Mouse (Mus musculus) kidney, adult 2 months (tissue): ENCODE data around the gene Tnni2. TPM values are rescaled to one million over a fixed set of nuclear protein-coding genes. Genes with fewer than 3 reads are reported as not detected.

Experiments used
- DNase-seq: peaks from one replicate; pipeline ENCODE4 v3.0.0; 2021
- H3K27ac ChIP-seq: fragments of 200-500 bp; 2 replicates; pipeline ENCODE4 v1.5.1; 2012; ENCODE audit warnings: low read depth, low read length, control low read depth, inconsistent platforms; ENCODE audit not compliant: insufficient read depth
- H3K27me3 ChIP-seq: fragments of 200-500 bp; replicated peaks from 2 replicates; pipeline ENCODE4 v1.6.1; 2012; ENCODE audit warnings: mild to moderate bottlenecking, moderate library complexity, low read length, inconsistent platforms; ENCODE audit not compliant: control insufficient read depth, insufficient read depth
- H3K36me3 ChIP-seq: fragments of 200-500 bp; 2 replicates; pipeline ENCODE4 v1.6.1; 2012; ENCODE audit warnings: mild to moderate bottlenecking, moderate library complexity, low read length, inconsistent platforms; ENCODE audit not compliant: control insufficient read depth, insufficient read depth
- H3K4me1 ChIP-seq: fragments of 200-500 bp; 2 replicates; pipeline ENCODE4 v1.6.1; 2011; ENCODE audit warnings: low read length; ENCODE audit not compliant: control insufficient read depth, insufficient read depth
- H3K4me3 ChIP-seq: fragments of 200-500 bp; 2 replicates; pipeline ENCODE4 v1.5.1; 2011; ENCODE audit warnings: mild to moderate bottlenecking, low read depth, low read length, control low read depth; ENCODE audit not compliant: insufficient read depth
- CTCF ChIP-seq: fragments of 200-500 bp; conservative IDR thresholded peaks from 2 replicates; pipeline ENCODE4 v1.5.1; 2011; ENCODE audit warnings: low read depth, mild to moderate bottlenecking, control low read depth, low read length, moderate library complexity, mixed read lengths; ENCODE audit not compliant: insufficient read depth, insufficient read length
- POLR2A ChIP-seq: fragments of 200-500 bp; IDR thresholded peaks from one replicate; pipeline ENCODE4 v1.6.1; 2011; ENCODE audit warnings: low read depth, low read length, control low read depth
- WGBS: fragments of 180-500 bp; shearing (Covaris S2); methylation state at CpG from one replicate; pipeline ENCODE4 v1.1.7; 2018; 5-methylcytosine and 5-hydroxymethylcytosine counted together
- polyA plus RNA-seq: library from polyadenylated mRNA; depleted of rRNA; stranded (reverse); fragments of >200 nt; gene quantifications from 2 replicates; pipeline ENCODE4 v1.2.3, GENCODE M21; 2012; rRNA removed

Tnni2 gene
- polyA plus RNA-seq, 1 experiment, result 103 TPM

DNA sequence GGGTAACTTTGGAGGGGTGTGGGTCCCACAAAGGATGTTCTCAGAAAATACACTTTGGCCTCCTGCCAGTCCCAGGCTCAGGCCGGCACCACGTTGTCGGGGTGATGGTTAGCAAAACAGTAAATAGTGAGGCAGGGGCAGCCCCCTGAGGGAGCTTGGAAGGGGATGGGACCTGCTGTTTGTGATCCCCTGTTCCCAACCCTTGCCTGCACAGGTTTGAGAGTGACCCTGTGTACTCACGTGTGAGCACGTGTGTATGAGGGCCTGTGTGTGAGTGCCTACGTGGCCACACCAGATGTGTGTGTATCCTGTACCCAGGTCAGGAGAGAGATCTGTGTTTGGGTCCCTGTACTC is 40.6 kb downstream of the Tnni2 start:
- DNase-seq, result no peak
- Histone ChIP-seq H3K36me3 (no peaks in the 10 kb centered on the region), H3K27me3 (no peaks in the 10 kb centered on the region), H3K4me1 (no peaks in the 10 kb centered on the region), H3K4me3 (no peak overlapping the region), H3K27ac (no peak overlapping the region)
- no peak for TF ChIP-seq CTCF
- no peak for TF ChIP-seq POLR2A
- WGBS, result 52% methylated on average over 6 of the region's 6 CpGs

- DNase-seq, result no peak
- WGBS, result 83% methylated on average over 11 of the region's 11 CpGs
- Histone ChIP-seq H3K4me3 (no peak overlapping the region), H3K27ac (no peak overlapping the region), H3K27me3 (no peaks in the 10 kb centered on the region), H3K36me3 (no peaks in the 10 kb centered on the region), H3K4me1 (no peaks in the 10 kb centered on the region)
- TF ChIP-seq CTCF (no peak), POLR2A (no peak)
These were observed 41.5 kb downstream of the Tnni2 start for GRCm38 (mm10) chr7:142483136-142483535.

DNA sequence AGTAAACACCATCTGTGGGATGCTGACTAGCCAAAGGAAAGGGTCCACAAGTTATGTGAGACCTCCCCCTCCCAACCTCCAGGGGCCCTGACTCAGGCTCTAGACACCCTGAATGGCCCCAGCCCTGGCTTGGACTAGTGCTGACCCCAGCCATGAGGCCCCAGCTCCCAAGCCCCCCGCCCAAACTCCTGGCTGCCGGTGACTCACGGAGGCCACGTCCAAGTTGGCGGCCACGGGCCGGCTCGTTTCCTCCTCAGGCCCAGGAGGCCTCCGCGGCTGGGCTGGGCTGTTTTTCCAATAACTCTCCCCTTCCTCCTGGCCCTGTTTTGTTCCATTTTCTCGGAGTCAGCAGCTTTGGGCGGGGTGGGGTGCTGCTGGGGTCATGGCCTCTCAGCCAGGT is 43.2 kb downstream of the Tnni2 start:
- Histone ChIP-seq H3K27ac (no peak overlapping the region), H3K27me3 (no peaks in the 10 kb centered on the region), H3K4me1 (no peaks in the 10 kb centered on the region), H3K4me3 (no peak overlapping the region), H3K36me3 (no peaks in the 10 kb centered on the region)
- DNase-seq, result no peak
- 65% methylated on average over 12 of the region's 12 CpGs for WGBS
- TF ChIP-seq CTCF (no peak), POLR2A (no peak)

GRCm38 (mm10) chr7:142486751-142487162 is 45.1 kb downstream of the Tnni2 start:
- TF ChIP-seq POLR2A (no peak), CTCF (no peak)
- WGBS, result 87% methylated on average over 8 of the region's 8 CpGs
- H3K4me3 ChIP-seq, result no peak overlapping the region
- H3K36me3 ChIP-seq, result no peaks in the 10 kb centered on the region
- no peaks in the 10 kb centered on the region for H3K4me1 ChIP-seq
- no peaks in the 10 kb centered on the region for H3K27me3 ChIP-seq
- H3K27ac ChIP-seq, result no peak overlapping the region
- no peak for DNase-seq

GRCm38 (mm10) chr7:142487341-142487859 is 45.8 kb downstream of the Tnni2 start:
- Histone ChIP-seq H3K27ac (no peak overlapping the region), H3K36me3 (no peaks in the 10 kb centered on the region), H3K4me1 (no peaks in the 10 kb centered on the region), H3K27me3 (no peaks in the 10 kb centered on the region), H3K4me3 (no peak overlapping the region)
- DNase-seq, result peak; percentile 22
- 40% methylated on average over 9 of the region's 9 CpGs for WGBS
- TF ChIP-seq POLR2A (no peak), CTCF (peak; percentile 53)

- Histone ChIP-seq H3K4me3 (no peak overlapping the region), H3K27ac (no peak overlapping the region), H3K27me3 (no peaks in the 10 kb centered on the region), H3K4me1 (no peaks in the 10 kb centered on the region), H3K36me3 (no peaks in the 10 kb centered on the region)
- DNase-seq, result no peak
- 93% methylated on average over 3 of the region's 3 CpGs for WGBS
- no peak for TF ChIP-seq CTCF
- TF ChIP-seq POLR2A, result no peak
These were observed 46.4 kb downstream of the Tnni2 start for GRCm38 (mm10) chr7:142488053-142488452.

- Histone ChIP-seq H3K27ac (no peak overlapping the region), H3K27me3 (no peaks in the 10 kb centered on the region), H3K4me1 (no peaks in the 10 kb centered on the region), H3K36me3 (no peaks in the 10 kb centered on the region), H3K4me3 (no peak overlapping the region)
- WGBS, result 87% methylated on average over 8 of the region's 8 CpGs
- no peak for DNase-seq
- TF ChIP-seq CTCF, result no peak
- TF ChIP-seq POLR2A, result no peak
These were observed 51.9 kb downstream of the Tnni2 start for GRCm38 (mm10) chr7:142493535-142493934.

Other genes starting within 250 kb of the Tnni2 start
- not detected in 2 replicates for gene Krtap5-3, start 240.4 kb upstream of the Tnni2 start, polyA plus RNA-seq
- not detected in 2 replicates for gene Gm7579, start 229.9 kb upstream of the Tnni2 start, polyA plus RNA-seq
- not detected in 2 replicates for gene Krtap5-5, start 211.8 kb upstream of the Tnni2 start, polyA plus RNA-seq
- gene Gm40460, start 200.7 kb upstream of the Tnni2 start, polyA plus RNA-seq, result not detected in 2 replicates
- gene Gm2431, start 183.5 kb upstream of the Tnni2 start, polyA plus RNA-seq, result not detected in 2 replicates
- gene Gm4559, start 167.4 kb upstream of the Tnni2 start, polyA plus RNA-seq, result not detected in 2 replicates
- gene Krtap5-1, start 144.7 kb upstream of the Tnni2 start, polyA plus RNA-seq, result not detected in 2 replicates
- gene Krtap5-4, start 138.3 kb upstream of the Tnni2 start, polyA plus RNA-seq, result not detected in 2 replicates
- gene Ifitm10, start 68.1 kb upstream of the Tnni2 start, polyA plus RNA-seq, result 3.1 and 4.1 TPM in 2 replicates
- 0.36 TPM in 1 of 2 replicates, not detected in the other for gene Gm49369, start 59.1 kb upstream of the Tnni2 start, polyA plus RNA-seq
- gene Ctsd, start 53.8 kb upstream of the Tnni2 start, polyA plus RNA-seq, result 830 and 897 TPM in 2 replicates
- 1.8 and 3.3 TPM in 2 replicates for gene Syt8, start 7.0 kb upstream of the Tnni2 start, polyA plus RNA-seq
- gene Lsp1, start 19.0 kb downstream of the Tnni2 start, polyA plus RNA-seq, result 22.2 and 39.8 TPM in 2 replicates
- gene Tnnt3, start 57.0 kb downstream of the Tnni2 start, polyA plus RNA-seq, result 48.3 TPM in 1 of 2 replicates, not detected in the other
- 10.3 and 11.0 TPM in 2 replicates for gene Mrpl23, start 90.9 kb downstream of the Tnni2 start, polyA plus RNA-seq
- 26.9 and 36.9 TPM in 2 replicates for gene Igf2, start 225.0 kb downstream of the Tnni2 start, polyA plus RNA-seq
- gene Gm49394, start 228.1 kb downstream of the Tnni2 start, polyA plus RNA-seq, result 0.03 TPM in 1 of 2 replicates, not detected in the other